Mouse (Mus musculus): ENCODE data around the gene Actr3b.
A peak's percentile ranks its signal among the peaks of the same experiment; 100 is the strongest.
"Not testable (repeated sequence)": the region's sequence is repeated elsewhere in the genome, so short reads cannot be mapped to it uniquely, and the experiment has no call there.

Actr3b gene

DNA sequence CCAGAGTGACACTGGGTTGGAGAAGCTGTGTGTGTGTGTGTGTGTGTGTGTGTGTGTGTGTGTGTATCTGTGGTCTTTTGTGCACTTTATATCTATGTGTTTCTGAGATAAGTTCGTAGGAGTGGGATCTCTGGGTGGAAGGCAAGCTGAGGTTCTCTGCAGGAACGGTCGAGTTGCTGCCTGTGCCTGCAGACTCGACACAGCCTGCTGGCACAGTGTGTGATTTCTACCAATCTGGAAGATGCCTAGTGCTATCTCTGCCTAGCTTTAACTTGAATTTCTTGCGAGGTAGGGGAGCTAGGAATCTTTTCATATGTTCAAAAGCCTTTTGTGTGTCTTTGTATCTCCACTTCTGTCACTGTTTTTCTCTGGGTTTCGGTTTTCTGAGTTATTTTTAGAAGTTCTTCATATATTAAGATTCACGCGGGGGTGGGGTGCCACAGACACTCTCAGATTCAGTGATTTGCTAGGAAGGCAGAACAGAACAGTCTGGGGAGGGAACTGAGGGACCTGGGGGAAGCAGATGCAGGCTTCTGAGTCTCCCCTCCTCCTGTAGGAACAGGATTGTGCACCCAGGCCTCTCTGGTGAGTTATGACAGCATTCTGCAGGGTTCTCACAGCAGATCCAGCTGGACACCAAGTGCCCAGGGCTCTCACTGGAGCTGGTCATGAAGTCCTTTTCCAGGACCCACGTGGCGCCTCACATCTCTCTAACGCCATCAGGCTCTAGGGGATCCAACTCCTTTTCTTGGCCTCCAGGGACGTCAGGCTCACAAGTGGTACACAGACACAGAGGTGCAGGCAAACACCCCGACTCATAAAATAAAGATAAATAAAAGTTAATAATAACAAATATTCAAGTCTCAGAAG is 14.4 kb downstream of the Actr3b start:
- DNase-seq (ENCODE audit: low spot score in 2 of 2): no peak

GRCm38 (mm10) chr5:25791570-25791969 is 31.8 kb downstream of the Actr3b start:
- DNase-seq (ENCODE audit: low spot score in 2 of 2): no peak

GRCm38 (mm10) chr5:25797776-25798175 is 38.0 kb downstream of the Actr3b start:
- no peak for DNase-seq (ENCODE audit: low spot score in 2 of 2)

DNA sequence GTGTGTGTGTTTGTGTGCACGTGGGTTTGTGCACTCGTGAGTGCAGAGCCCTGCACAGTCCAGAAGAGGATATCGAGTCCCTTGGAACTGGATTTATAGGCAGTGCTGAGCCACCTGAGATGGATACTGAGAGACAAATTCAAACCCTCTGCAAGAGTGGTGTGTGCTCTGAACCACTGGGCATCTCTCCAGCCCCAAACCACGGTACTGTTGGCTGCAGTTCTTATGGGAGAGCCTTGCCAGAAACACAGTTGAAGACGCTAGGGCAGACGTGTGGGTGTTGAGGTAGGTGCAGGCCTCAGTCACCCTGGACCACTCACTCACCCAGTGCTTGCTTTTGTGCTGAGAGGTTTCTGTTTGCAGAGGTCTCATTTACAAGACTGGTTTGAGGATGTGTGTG is 41.1 kb downstream of the Actr3b start:
- DNase-seq (ENCODE audit: low spot score in 2 of 2): no peak

GRCm38 (mm10) chr5:25801744-25802143 is 41.9 kb downstream of the Actr3b start:
- no peak for DNase-seq (ENCODE audit: low spot score in 2 of 2)

DNA sequence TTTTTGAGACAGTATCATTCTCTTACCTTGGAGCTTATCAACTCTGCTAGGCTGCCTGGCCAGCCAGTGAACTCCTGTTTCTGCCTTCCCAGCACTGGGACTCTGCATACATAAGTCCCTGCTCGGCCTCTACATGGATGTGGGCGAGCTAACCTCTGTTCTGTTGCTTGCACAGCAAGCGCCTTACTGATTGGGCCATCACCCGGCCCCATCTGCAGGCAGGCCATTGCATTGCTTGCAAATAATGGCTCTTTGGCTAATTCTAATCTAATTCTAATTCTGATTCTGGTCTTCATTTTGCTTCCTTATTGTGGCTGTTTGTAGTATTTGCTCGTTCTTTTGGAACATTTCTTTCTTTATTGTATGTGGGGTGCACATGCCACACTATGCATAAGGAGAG is 44.8 kb downstream of the Actr3b start:
- DNase-seq (ENCODE audit: low spot score in 2 of 2): no peak

DNA sequence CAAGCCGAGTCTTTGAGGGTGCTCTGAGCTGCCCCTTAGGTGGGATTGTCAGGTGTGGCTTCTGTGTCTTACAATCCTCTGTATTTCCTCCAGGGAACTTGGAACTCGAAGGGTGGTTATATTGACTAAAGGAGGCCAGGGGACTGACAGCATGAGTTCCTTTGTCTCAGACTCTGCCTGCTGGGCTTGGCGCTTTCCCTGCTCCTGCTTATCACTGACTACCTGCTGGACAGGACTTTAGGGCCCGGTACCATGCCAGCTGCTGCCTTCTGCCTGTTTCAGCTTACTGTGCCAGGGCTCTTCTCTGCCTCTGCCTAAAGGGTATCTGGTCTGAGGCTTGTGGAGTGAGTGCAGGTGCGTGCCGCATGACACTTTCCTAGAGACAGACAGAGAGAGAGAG is 53.1 kb downstream of the Actr3b start:
- DNase-seq (ENCODE audit: low spot score in 2 of 2): no peak

DNA sequence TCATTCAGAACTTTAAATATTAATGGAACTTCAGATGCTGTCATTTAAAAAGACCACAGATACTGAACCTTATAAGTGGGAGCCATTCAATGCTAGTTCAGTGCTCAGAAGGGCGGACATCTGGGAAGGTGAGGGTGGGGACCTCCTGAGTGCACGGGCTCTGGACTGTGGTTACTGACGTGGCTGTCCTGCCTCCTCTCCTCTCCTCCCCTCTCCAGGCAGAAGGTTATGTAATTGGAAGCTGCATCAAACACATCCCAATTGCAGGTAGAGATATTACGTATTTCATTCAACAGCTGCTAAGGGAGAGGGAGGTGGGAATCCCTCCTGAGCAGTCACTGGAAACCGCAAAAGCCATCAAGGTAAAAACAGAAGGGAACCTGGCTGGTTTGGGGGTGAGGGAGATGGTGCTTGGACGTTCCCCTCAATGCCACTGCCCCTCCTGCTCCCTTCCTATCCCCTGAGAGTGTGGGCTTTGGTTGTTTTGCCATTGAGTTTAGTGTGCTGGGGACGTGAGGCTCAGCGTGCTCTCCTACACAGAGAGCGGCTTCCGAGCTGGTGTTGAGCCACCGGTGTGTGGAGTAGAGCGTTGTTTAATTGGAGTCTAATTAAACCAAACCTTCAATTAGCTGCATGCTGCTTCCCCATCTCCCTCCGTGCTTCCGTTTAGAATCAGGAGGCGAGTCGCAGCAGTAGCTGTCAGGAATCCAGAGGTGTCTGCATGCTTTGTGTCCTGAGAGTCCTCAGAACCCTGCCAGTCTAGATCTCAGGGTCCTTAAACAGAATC is 69.7 kb downstream of the Actr3b start:
- no peak for DNase-seq (ENCODE audit: low spot score in 2 of 2)

GRCm38 (mm10) chr5:25830802-25831201 is 71.0 kb downstream of the Actr3b start:
- no peak for DNase-seq (ENCODE audit: low spot score in 2 of 2)

GRCm38 (mm10) chr5:25831624-25832023 is 71.8 kb downstream of the Actr3b start:
- DNase-seq (ENCODE audit: low spot score in 2 of 2): no peak

GRCm38 (mm10) chr5:25839400-25839799 is 79.6 kb downstream of the Actr3b start:
- no peak for DNase-seq (ENCODE audit: low spot score in 2 of 2)

DNA sequence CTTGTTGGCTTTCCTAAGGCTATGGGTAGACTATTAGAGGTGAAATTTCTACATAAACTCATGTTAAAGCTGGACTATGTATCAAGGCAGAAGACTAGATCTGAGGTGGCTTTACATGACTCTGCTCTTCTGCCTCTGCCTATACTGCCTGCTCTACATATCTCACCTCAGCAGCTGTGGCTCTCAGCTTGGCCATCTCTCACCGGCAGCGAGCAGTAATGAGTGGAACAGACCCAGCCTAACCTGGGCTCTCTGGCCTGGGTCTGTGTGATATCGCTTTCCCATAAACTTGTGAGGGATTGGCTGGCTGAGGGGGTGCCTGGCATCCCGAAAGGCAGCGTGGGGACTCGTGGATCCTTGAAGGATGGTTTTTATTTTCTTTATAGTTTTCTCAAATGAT is 86.8 kb downstream of the Actr3b start:
- peak in 1 of 2 experiments; percentile 21 for DNase-seq (ENCODE audit: low spot score in 2 of 2)

DNA sequence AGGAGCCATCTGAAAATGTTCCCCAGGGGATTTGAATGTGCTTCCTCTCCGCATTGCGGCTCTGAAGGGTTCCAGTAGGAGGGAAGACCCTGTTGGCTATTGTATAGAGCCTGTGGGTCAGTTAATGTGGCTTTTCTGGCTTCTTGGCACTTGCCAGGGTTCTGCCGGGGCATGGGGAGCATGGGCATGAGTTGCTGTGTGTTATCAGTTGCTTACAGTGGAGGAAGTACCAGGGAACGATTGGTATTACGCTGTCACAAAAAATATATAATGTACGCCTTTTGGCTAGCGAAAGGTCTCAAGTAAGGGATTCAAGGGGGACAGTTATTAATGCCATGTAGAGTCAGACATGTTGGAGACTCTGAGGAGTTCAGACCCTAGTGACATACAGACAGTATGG is 87.4 kb downstream of the Actr3b start:
- DNase-seq (ENCODE audit: low spot score in 2 of 2): no peak

DNA sequence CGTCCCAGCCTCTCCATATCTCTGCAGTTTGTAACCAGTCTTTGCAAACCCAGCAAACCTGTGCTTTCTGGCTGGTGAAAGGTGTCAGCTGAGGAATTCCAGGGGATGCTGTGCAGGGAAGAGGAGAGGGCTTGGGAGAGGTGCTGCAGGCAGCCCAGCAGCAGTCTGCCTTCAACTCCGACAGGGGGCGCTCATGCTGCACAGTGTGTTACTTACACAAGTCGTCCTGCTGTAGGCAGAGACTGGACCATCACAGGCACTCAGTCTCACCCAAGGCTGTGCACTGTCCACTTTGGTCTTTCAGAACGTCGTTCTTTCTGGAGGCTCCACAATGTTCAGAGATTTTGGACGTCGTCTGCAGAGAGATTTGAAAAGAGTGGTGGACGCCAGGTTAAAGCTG is 88.3 kb downstream of the Actr3b start:
- DNase-seq (ENCODE audit: low spot score in 2 of 2): peak; percentile 22 to 45

DNA sequence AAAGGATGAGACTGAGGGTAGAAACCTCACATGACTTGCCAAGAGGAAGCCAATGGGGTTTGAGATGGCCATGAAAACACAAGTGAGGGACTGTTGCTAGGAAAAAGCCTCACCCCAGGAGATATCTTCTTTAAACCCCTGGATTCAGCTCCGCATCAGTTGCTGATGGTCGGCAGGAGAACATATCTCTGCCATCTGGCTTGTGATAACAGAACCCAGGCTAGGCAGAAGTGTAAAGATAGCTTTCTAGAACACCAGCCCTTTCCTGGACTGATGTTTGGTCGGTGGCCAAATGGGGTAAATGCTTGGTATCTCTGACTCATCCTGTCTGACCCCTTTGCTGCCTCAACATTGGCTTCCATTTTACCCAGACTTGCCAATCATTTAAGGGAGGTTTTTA is 106.4 kb downstream of the Actr3b start:
- DNase-seq (ENCODE audit: low spot score in 2 of 2): no peak

DNA sequence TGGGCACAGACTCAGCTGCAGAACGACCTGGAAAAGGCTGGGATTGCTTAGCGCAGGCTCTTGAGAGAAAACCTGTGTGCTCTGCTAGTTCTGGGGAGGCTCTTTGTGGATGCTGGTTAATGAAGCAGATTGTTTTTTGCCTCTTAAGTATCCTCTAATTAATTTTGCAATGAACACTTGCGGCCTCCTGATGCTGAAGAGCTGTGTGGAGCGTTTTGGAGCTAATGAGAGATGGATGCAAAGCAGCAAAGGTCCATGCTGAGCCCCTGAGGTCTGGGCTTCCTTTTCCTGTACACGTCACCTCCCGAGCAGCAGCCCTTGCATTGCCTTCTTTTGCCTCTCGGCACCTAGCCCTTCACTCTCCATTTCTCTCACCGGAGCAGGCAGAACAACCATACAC is 110.1 kb downstream of the Actr3b start:
- DNase-seq (ENCODE audit: low spot score in 2 of 2): no peak

DNA sequence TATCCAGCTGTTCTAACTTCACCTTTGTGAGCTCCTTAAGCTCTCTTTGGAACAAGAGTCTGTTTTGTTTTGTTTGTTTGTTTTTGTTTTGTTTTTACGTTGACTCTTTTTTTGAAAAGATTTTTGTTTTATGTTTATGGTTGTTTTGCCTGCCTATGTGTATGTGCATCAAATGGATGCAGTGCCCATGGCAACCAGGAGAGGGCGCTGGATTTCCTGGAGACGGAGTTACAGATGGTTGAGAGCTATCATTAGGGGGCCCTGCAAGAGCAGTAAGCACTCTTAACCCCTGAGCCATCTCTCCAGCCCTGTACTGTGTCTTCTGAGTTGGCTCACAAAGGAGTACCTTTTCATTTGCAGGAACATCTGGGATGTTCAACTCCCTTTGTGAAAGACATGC is 110.8 kb downstream of the Actr3b start:
- DNase-seq (ENCODE audit: low spot score in 2 of 2): no peak

DNA sequence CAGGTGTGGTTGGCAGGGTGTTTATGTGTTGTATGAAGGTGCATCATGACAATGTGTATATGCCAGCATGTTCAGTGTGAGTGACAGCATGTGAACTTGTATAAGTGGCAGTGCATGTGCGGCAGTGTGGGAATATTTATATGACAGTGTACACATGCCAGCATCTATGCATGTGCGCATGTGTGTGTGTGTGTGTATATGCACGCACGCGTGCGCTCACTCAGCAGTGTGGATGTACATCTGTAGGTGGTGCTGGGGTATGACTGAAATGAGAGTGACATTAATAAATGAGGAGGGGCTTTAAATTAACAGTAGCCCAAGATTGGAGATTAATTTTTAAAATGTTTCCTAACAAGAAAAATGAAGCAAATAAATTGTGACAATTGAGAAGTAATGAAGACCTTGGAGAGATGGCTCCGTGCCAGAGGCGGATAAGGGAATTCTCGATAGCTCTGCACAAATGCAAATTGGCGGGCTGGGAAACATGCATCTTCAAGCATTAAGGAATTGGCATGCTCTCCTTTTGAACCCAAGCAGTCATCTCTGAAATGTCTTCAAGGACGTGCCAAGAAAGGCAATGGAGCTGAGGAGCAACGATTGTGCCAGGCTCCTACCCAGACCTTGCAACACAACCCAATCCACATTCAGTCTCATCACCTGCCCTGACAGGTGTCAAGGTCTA is 111.7 kb downstream of the Actr3b start:
- DNase-seq (ENCODE audit: low spot score in 2 of 2): no peak

DNA sequence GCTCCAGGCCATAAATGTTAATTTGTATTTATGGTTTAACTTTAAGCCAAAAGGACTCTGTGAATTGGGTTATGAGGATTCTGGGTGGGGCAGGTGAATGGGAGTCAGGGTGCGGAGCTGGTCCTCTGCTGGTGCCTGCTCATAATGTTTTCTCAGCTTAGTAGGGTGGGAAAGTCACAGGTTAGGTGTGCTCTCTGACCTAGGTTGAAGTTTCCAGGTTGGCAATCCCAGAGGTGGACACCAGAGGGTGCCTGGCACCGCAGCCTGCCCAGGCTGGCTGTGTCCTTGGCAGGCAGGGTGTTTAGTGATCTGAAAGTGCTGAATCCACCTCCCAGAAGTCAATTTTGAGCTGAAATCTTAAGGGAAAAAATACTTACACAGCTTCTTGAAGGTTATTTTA is 113.2 kb downstream of the Actr3b start:
- no peak for DNase-seq (ENCODE audit: low spot score in 2 of 2)

- not testable (repeated sequence) for DNase-seq (ENCODE audit: low spot score in 2 of 2)
Measured at GRCm38 (mm10) chr5:25875927-25876326, 116.1 kb downstream of the Actr3b start.

- DNase-seq (ENCODE audit: low spot score in 2 of 2): no peak
Measured at GRCm38 (mm10) chr5:25877281-25877680, 117.5 kb downstream of the Actr3b start.

DNA sequence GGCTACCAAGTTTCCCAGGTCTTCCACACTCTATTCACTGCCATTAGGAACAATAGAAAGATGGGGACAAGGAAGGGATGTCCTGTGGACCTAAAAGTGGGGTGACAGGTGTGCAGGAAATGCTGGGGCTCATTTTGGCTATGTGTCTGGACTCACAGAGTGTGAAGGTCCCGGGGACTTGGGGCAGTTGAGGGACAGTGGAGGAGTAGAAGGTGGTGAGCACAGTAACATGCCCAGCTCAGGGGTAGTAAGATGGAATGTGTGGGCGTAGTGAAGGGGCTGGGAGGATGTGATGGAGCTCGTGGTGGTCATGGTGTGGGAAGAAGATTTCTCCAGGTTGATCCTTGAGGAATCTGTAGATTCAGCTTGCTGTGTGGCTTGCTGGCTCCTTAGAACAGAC is 118.2 kb downstream of the Actr3b start:
- DNase-seq (ENCODE audit: low spot score in 2 of 2): no peak
